Mouse (Mus musculus) E14TG2a.4 (cell line): ENCODE measurements at regions not wholly inside any gene's neighbourhood (a gene's known extent, or its start where the extent isn't known, plus 50 kb on each side); places are given as distances from the start of the nearest gene placed in this dataset.

Experiments
- CTCF ChIP-seq: conservative IDR thresholded peaks from 2 replicates; pipeline ENCODE4 v1.5.1; 2014; ENCODE audit warnings: low read length
- NANOG ChIP-seq: IDR thresholded peaks from 2 replicates; pipeline ENCODE4 v1.6.1; 2014; ENCODE audit warnings: borderline replicate concordance, low read length, mixed read lengths

GRCm38 (mm10) chr2:117965758-117966157 lies 145.9 kb upstream of the Thbs1 start:
- TF ChIP-seq CTCF (no peak), NANOG (no peak)
